Mouse (Mus musculus) c-Kit-positive CD71-positive TER-119-positive erythroid progenitor cells, embryonic 14.5 days (primary cell): ENCODE measurements around the gene Calm1.

Experiments
- DNase-seq: peaks from one replicate; pipeline ENCODE4 v3.0.0-alpha.2; 2013; ENCODE audit warnings: low spot score

Calm1 gene

DNA sequence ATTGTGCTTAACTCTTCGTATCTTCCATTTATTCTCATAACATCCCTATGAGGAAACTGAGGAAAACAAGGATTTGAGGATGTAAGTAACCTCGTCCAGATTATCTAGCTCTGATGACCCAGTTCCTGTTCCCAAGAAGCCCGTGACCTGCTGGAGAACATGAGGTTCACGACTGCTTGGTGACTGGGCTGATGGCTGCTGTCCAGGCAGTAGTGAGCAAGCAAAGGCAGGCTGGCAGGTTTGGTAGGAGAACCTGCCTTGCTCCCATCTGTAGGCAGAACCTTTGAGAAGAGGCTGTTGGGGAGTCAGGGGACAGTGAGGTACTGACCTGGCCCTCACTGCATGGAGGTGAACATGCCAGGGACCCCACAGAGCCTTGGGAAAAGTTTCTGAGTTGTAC is 26.0 kb downstream of the Calm1 start:
- DNase-seq = no peak

- DNase-seq = no peak
Observed at GRCm38 (mm10) chr12:100226073-100226472, 26.8 kb downstream of the Calm1 start.

DNA sequence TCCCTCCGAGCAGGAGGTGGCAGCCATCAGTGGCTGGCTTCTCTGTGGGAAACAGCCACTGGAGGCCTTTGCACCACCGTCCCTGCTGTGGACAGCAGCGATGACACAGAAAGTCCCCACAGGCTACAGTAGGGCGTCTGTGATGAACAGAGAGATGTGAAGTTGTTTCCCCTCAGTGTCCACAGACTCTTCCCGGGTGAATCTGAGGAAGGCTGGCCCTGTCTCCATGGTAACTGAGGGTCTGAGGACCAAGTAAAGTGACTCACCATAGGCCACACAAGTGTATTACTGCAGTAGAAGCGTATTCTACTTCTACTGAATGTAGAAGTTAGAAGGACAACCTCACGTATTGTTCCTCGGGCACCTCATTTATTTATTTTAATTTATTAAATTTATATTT is 27.4 kb downstream of the Calm1 start:
- DNase-seq = no peak

GRCm38 (mm10) chr12:100228041-100228725 is 28.9 kb downstream of the Calm1 start:
- no peak for DNase-seq

- no peak for DNase-seq
Observed at GRCm38 (mm10) chr12:100234201-100234600, 35.0 kb downstream of the Calm1 start.

GRCm38 (mm10) chr12:100234919-100235318 is 35.7 kb downstream of the Calm1 start:
- DNase-seq = no peak

DNA sequence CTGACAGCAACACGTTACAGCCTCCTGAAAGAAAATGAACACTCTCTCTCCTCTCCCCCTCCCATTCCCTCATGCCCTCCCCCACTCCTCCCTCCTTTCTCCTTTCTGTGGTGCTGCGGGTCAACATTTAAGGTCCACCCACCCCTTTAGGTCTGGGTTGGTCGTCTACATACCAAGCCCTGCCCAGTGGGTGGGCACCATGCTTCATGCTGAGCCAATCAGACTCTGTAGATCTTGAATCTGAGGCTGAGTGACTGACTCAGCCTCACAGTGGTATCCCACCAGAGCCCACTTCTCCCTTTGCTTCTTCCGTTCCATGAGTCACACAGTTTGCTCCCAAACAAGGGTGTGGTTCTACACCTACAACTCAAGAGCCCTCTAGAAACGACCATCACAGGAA is 36.2 kb downstream of the Calm1 start:
- no peak for DNase-seq

GRCm38 (mm10) chr12:100239404-100239803 is 40.2 kb downstream of the Calm1 start:
- no peak for DNase-seq

GRCm38 (mm10) chr12:100239807-100240206 is 40.6 kb downstream of the Calm1 start:
- no peak for DNase-seq

DNA sequence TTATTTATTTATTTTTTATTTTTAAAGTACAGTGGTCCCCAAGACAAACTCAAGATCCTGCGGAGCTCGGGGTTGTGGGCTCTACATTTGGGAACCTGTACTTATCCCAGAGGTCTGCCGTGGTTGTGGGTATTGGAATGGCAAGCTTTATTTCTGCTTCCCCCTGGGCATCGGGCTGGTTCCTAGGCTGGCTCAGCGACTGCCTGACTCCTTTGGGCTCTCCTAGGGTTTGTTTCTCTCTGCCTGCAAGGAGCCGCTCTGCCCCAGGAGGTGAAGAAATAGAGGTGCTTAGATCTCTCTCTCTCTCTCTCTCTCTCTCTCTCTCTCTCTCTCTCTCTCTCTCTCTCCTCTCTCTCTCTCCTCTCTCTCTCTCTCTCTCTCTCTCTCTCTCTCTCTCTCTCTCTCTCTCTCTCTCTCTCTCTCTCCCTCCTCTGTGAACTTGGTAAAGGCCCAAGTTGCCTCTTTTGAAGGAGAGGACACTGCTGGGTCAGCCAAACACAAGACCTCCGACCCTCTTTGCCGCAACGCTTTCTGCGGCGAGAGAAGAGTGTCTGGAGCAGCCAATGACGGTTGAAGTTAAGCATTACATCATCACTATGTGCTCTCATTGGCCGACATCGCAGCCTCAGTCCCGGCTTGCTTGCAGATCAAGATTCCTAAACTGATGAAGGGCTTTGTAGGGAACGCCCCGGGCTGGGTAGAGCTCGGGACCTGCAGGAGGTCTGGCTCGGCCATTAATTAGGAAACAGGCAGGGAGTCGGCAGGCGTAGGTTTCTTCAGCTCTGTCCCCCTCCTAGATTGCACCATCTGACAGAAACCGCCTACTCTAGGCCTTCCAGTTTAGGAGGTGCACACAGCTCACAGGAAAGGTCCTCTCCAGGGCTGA is 42.9 kb downstream of the Calm1 start:
- peak; percentile 5 for DNase-seq

DNA sequence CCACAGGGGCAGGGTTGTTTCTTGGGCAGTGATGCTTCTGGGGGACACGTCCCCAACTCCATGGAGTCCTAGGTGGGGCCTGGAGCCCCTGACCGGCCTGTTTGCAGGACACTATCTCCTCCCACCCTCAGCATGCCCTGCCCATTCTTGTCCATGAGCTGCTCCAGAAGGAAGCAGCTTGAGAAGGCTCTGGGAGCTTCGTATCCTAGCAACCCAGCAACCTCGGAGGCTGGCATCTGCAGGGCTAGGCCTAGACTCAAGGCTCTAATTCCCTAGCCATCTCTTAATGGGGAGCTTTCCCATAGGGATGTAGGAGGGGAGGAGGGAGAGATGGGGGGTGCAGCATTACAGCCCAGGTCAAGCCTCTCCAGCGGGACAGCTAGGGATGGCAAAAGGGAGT is 45.3 kb downstream of the Calm1 start:
- no peak for DNase-seq

DNA sequence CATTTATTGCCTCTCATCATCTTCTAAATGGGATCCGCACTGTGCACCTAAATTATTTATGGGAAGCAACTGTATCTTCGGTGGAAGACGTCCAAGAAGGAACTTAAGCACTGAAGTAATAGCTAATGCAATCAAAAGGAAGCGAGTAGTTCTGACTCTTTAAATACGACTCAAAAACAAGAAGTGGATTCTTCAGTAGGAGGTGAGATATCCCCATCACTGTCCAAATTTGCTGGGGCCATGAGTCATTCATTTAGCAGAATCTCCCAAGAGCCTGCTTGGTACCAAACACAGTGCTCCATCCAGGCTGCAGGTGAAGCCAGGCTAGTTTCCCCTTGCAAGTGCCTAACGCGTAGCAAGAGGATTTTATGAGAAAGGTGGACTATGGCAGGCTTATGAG is 49.9 kb downstream of the Calm1 start:
- DNase-seq = no peak

DNA sequence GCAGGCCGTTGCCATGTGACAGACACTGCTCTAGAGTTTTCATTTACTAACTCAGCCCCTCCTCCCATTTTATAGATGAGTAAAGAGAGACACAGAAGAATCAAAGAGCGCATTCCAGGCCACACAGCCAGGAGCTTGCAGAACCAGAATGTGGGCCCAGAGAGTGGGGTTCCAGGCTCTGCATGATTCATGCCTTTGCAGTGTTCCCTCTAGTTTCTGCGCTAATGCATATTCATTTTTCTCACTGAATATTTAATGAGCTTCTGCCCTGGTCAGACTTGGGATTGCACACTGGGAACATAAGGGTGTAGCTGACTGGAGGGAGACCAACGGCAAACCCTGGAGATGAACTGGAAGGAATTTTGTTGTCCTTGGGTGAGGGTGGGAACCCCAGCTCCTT is 55.2 kb downstream of the Calm1 start:
- DNase-seq = no peak

- DNase-seq = no peak
Observed at GRCm38 (mm10) chr12:100255441-100255949, 56.3 kb downstream of the Calm1 start.

- DNase-seq = no peak
Observed at GRCm38 (mm10) chr12:100257779-100258178, 58.5 kb downstream of the Calm1 start.
